Mouse (Mus musculus) MEL-GATA-1-ER (cell line): ENCODE measurements at regions not wholly inside any gene's neighbourhood (a gene's known extent, or its start where the extent isn't known, plus 50 kb on each side); places are given as distances from the start of the nearest gene placed in this dataset.

Experiments used
- DNase-seq: peaks from one replicate; pipeline ENCODE4 v3.0.0-alpha.2; 2012; ENCODE audit warnings: low read depth; ENCODE audit errors: extremely low read depth

- DNase-seq: no peak
Observed at GRCm38 (mm10) chr4:131083405-131083804, 139.2 kb downstream of the Matn1 start.

- DNase-seq: no peak
Observed at GRCm38 (mm10) chr4:131097421-131097820, 153.2 kb downstream of the Matn1 start.

- no peak for DNase-seq
Observed at GRCm38 (mm10) chr4:131100093-131100795, 156.1 kb downstream of the Matn1 start.

- DNase-seq: no peak
Observed at GRCm38 (mm10) chr4:131100796-131101156, 156.6 kb downstream of the Matn1 start.

GRCm38 (mm10) chr4:131102163-131102562 lies 158.0 kb downstream of the Matn1 start:
- DNase-seq: no peak

- no peak for DNase-seq
Observed at GRCm38 (mm10) chr4:131107127-131107857, 163.1 kb downstream of the Matn1 start.

GRCm38 (mm10) chr4:131112536-131112935 lies 168.4 kb downstream of the Matn1 start:
- DNase-seq: no peak

GRCm38 (mm10) chr4:131113727-131114303 lies 169.6 kb downstream of the Matn1 start:
- no peak for DNase-seq

GRCm38 (mm10) chr4:131115247-131115646 lies 171.1 kb downstream of the Matn1 start:
- peak; percentile 8 for DNase-seq

GRCm38 (mm10) chr4:131118586-131118985 lies 174.4 kb downstream of the Matn1 start:
- no peak for DNase-seq

- DNase-seq: no peak
Observed at GRCm38 (mm10) chr4:131119621-131120020, 175.4 kb downstream of the Matn1 start.

GRCm38 (mm10) chr4:131120680-131121079 lies 176.5 kb downstream of the Matn1 start:
- no peak for DNase-seq

- no peak for DNase-seq
Observed at GRCm38 (mm10) chr4:131125975-131126374, 181.8 kb downstream of the Matn1 start.

- no peak for DNase-seq
Observed at GRCm38 (mm10) chr4:131126901-131127300, 182.7 kb downstream of the Matn1 start.

- no peak for DNase-seq
Observed at GRCm38 (mm10) chr4:131128646-131129045, 184.5 kb downstream of the Matn1 start.

GRCm38 (mm10) chr4:131132201-131132600 lies 188.0 kb downstream of the Matn1 start:
- DNase-seq: no peak

- no peak for DNase-seq
Observed at GRCm38 (mm10) chr4:131132781-131133180, 188.6 kb downstream of the Matn1 start.

GRCm38 (mm10) chr4:131135841-131136240 lies 191.7 kb downstream of the Matn1 start:
- no peak for DNase-seq

- no peak for DNase-seq
Observed at GRCm38 (mm10) chr4:131138891-131139290, 194.7 kb downstream of the Matn1 start.

GRCm38 (mm10) chr4:131141890-131142465 lies 197.8 kb downstream of the Matn1 start:
- no peak for DNase-seq

- no peak for DNase-seq
Observed at GRCm38 (mm10) chr4:131145507-131145906, 201.3 kb downstream of the Matn1 start.
